Mouse (Mus musculus) forebrain, embryonic 11.5 days (tissue): ENCODE data around the gene Rfx4. TPM values are rescaled to one million over a fixed set of nuclear protein-coding genes. Genes with fewer than 3 reads are reported as not detected.

Experiments used
- ATAC-seq: fragments of 200-750 bp; cut with Nextera tagmentation; replicated peaks from 2 replicates; pipeline ENCODE4 v1.8.0; 2017; ENCODE audit warnings: moderate TSS enrichment; ENCODE audit not compliant: low FRiP score
- DNase-seq: peaks from one replicate; pipeline ENCODE4 v3.0.0-alpha.2; 2017; ENCODE audit warnings: low spot score
- H3K27ac ChIP-seq: fragments of 300-500 bp; sonication (generic); 2 replicates; pipeline ENCODE4 v1.5.1; 2014; ENCODE audit warnings: low read depth, low read length
- H3K27me3 ChIP-seq: fragments of 300-500 bp; sonication (generic); 2 replicates; pipeline ENCODE4 v1.6.1; 2014; ENCODE audit warnings: mild to moderate bottlenecking, low read length, mixed read lengths; ENCODE audit not compliant: control insufficient read depth, insufficient read depth
- H3K36me3 ChIP-seq: fragments of 300-500 bp; sonication (generic); 2 replicates; pipeline ENCODE4 v1.6.1; 2014; ENCODE audit warnings: mild to moderate bottlenecking, low read length, moderate library complexity, mixed read lengths; ENCODE audit not compliant: control insufficient read depth, insufficient read depth
- H3K4me1 ChIP-seq: fragments of 300-500 bp; sonication (generic); replicated peaks from 2 replicates; pipeline ENCODE4 v1.6.1; 2014; ENCODE audit warnings: low read length, mixed read lengths; ENCODE audit not compliant: control insufficient read depth, insufficient read depth
- H3K4me2 ChIP-seq: fragments of 300-500 bp; sonication (generic); 2 replicates; pipeline ENCODE4 v1.6.1; 2014; ENCODE audit warnings: low read depth, mild to moderate bottlenecking, low read length, moderate library complexity, mixed read lengths; ENCODE audit not compliant: severe bottlenecking
- H3K4me3 ChIP-seq: fragments of 300-500 bp; sonication (generic); 2 replicates; pipeline ENCODE4 v1.5.1; 2014; ENCODE audit warnings: low read depth, low read length
- H3K9ac ChIP-seq: fragments of 300-500 bp; sonication (generic); 2 replicates; pipeline ENCODE4 v1.6.1; 2014; ENCODE audit warnings: low read length
- H3K9me3 ChIP-seq: fragments of 300-500 bp; sonication (generic); 2 replicates; pipeline ENCODE4 v1.6.1; 2016; ENCODE audit warnings: low read length, mixed read lengths; ENCODE audit not compliant: control insufficient read depth
- WGBS: fragments of 180-500 bp; shearing (Covaris S2); extraction: QIAGEN DNeasy Blood & Tissue Kit; methylation state at CpG from one replicate; pipeline ENCODE4 v1.1.7; 2014; 5-methylcytosine and 5-hydroxymethylcytosine counted together
- polyA plus RNA-seq: library from polyadenylated mRNA; unstranded; fragments of >200 nt; fragmentation: Nextera tagmentation; extraction: Ambion mirVana; gene quantifications from 2 replicates; pipeline ENCODE4 v1.2.1, GENCODE M21; 2014

Rfx4 gene
- polyA plus RNA-seq, 1 experiment from 2014 or later: 36.0 TPM

- Histone ChIP-seq H3K4me1 (peaks cover 4% of the 10 kb centered on the region; the same call in 1 of the 2 replicates), H3K36me3 (no peaks in the 10 kb centered on the region), H3K4me3 (no peak overlapping the region), H3K27me3 (peaks cover 10% of the 10 kb centered on the region), H3K4me2 (no peak overlapping the region), H3K9me3 (no peaks in the 10 kb centered on the region), H3K27ac (no peak overlapping the region), H3K9ac (no peak overlapping the region)
- DNase-seq: no peak
- WGBS: 80% methylated on average over 6 of the region's 6 CpGs
- no peak for ATAC-seq
Measured at GRCm38 (mm10) chr10:84712532-84712931, 43.3 kb upstream of the Rfx4 start.

GRCm38 (mm10) chr10:84713043-84713442, 42.8 kb upstream of the Rfx4 start:
- Histone ChIP-seq H3K4me2 (no peak overlapping the region), H3K36me3 (no peaks in the 10 kb centered on the region), H3K4me1 (peaks cover 4% of the 10 kb centered on the region; the same call in 1 of the 2 replicates), H3K4me3 (no peak overlapping the region), H3K27me3 (peaks cover 10% of the 10 kb centered on the region), H3K27ac (no peak overlapping the region), H3K9ac (no peak overlapping the region), H3K9me3 (no peaks in the 10 kb centered on the region)
- ATAC-seq: no peak
- DNase-seq: no peak
- WGBS: 84% methylated on average over 10 of the region's 10 CpGs

GRCm38 (mm10) chr10:84715639-84716038, 40.2 kb upstream of the Rfx4 start:
- no peaks in the 10 kb centered on the region for H3K27me3 ChIP-seq
- H3K9me3 ChIP-seq: no peaks in the 10 kb centered on the region
- H3K4me1 ChIP-seq: no peaks in the 10 kb centered on the region; the same call in 1 of the 2 replicates
- 90% methylated on average over 7 of the region's 7 CpGs for WGBS
- H3K9ac ChIP-seq: no peak overlapping the region
- no peak overlapping the region for H3K4me3 ChIP-seq
- H3K27ac ChIP-seq: no peak overlapping the region
- ATAC-seq: no peak
- no peak for DNase-seq
- no peak overlapping the region for H3K4me2 ChIP-seq
- H3K36me3 ChIP-seq: no peaks in the 10 kb centered on the region

- Histone ChIP-seq H3K4me1 (no peaks in the 10 kb centered on the region; the same call in 1 of the 2 replicates), H3K4me2 (no peak overlapping the region), H3K9me3 (no peaks in the 10 kb centered on the region), H3K9ac (no peak overlapping the region), H3K27ac (no peak overlapping the region), H3K27me3 (no peaks in the 10 kb centered on the region), H3K36me3 (no peaks in the 10 kb centered on the region), H3K4me3 (no peak overlapping the region)
- no peak for ATAC-seq
- 96% methylated on average over 7 of the region's 7 CpGs for WGBS
- DNase-seq: no peak
Measured at GRCm38 (mm10) chr10:84716581-84716980, 39.3 kb upstream of the Rfx4 start.

GRCm38 (mm10) chr10:84722711-84723110, 33.2 kb upstream of the Rfx4 start:
- H3K4me2 ChIP-seq: no peak overlapping the region
- 54% methylated on average over 12 of the region's 12 CpGs for WGBS
- H3K27ac ChIP-seq: no peak overlapping the region
- H3K4me1 ChIP-seq: peaks cover 6% of the 10 kb centered on the region; the same call in 1 of the 2 replicates
- no peaks in the 10 kb centered on the region for H3K27me3 ChIP-seq
- H3K36me3 ChIP-seq: no peaks in the 10 kb centered on the region; the same call in 1 of the 2 replicates
- DNase-seq (no peak), ATAC-seq (no peak)
- H3K4me3 ChIP-seq: no peak overlapping the region
- H3K9me3 ChIP-seq: no peaks in the 10 kb centered on the region
- no peak overlapping the region for H3K9ac ChIP-seq

- ATAC-seq: no peak
- no peaks in the 10 kb centered on the region; the same call in 1 of the 2 replicates for H3K9me3 ChIP-seq
- no peaks in the 10 kb centered on the region; the same call in 1 of the 2 replicates for H3K36me3 ChIP-seq
- H3K27me3 ChIP-seq: no peaks in the 10 kb centered on the region
- no peak overlapping the region for H3K27ac ChIP-seq
- peaks cover 5% of the 10 kb centered on the region; the same call in 1 of the 2 replicates for H3K4me1 ChIP-seq
- WGBS: 93% methylated on average over 12 of the region's 12 CpGs
- no peak overlapping the region for H3K4me2 ChIP-seq
- H3K9ac ChIP-seq: no peak overlapping the region
- H3K4me3 ChIP-seq: no peak overlapping the region
- DNase-seq: no peak
Measured at GRCm38 (mm10) chr10:84727005-84727404, 28.9 kb upstream of the Rfx4 start.

GRCm38 (mm10) chr10:84727760-84728159, 28.1 kb upstream of the Rfx4 start:
- ATAC-seq (no peak), DNase-seq (no peak)
- H3K4me1 ChIP-seq: peaks cover 1% of the 10 kb centered on the region; the same call in 1 of the 2 replicates
- H3K9me3 ChIP-seq: no peaks in the 10 kb centered on the region; the same call in 1 of the 2 replicates
- no peak overlapping the region for H3K4me3 ChIP-seq
- no peaks in the 10 kb centered on the region; the same call in 1 of the 2 replicates for H3K36me3 ChIP-seq
- no peak overlapping the region for H3K9ac ChIP-seq
- H3K4me2 ChIP-seq: no peak overlapping the region
- H3K27ac ChIP-seq: no peak overlapping the region
- no peaks in the 10 kb centered on the region for H3K27me3 ChIP-seq
- 84% methylated on average over 4 of the region's 4 CpGs for WGBS

- Histone ChIP-seq H3K27ac (no peak overlapping the region), H3K9me3 (no peaks in the 10 kb centered on the region; the same call in 1 of the 2 replicates), H3K36me3 (no peaks in the 10 kb centered on the region; the same call in 1 of the 2 replicates), H3K4me1 (no peaks in the 10 kb centered on the region), H3K27me3 (no peaks in the 10 kb centered on the region), H3K4me3 (no peak overlapping the region), H3K4me2 (no peak overlapping the region), H3K9ac (no peak overlapping the region)
- ATAC-seq: no peak
- peak; percentile 29 for DNase-seq
- WGBS: 83% methylated on average over 3 of the region's 3 CpGs
Measured at GRCm38 (mm10) chr10:84730078-84730477, 25.8 kb upstream of the Rfx4 start.

GRCm38 (mm10) chr10:84730956-84731355, 24.9 kb upstream of the Rfx4 start:
- H3K27ac ChIP-seq: no peak overlapping the region
- H3K9me3 ChIP-seq: no peaks in the 10 kb centered on the region; the same call in 1 of the 2 replicates
- no peak overlapping the region for H3K9ac ChIP-seq
- 90% methylated on average over 9 of the region's 9 CpGs for WGBS
- no peaks in the 10 kb centered on the region for H3K27me3 ChIP-seq
- ATAC-seq: no peak
- H3K4me3 ChIP-seq: no peak overlapping the region
- no peak for DNase-seq
- no peaks in the 10 kb centered on the region for H3K4me1 ChIP-seq
- no peak overlapping the region for H3K4me2 ChIP-seq
- H3K36me3 ChIP-seq: no peaks in the 10 kb centered on the region; the same call in 1 of the 2 replicates
